Mouse (Mus musculus) liver, embryonic 14.5 days (tissue): ENCODE data around the gene Agrn. TPM values are rescaled to one million over a fixed set of nuclear protein-coding genes. Genes with fewer than 3 reads are reported as not detected.

Experiments
- ATAC-seq: fragments of 200-750 bp; cut with Nextera tagmentation; 2 replicates; pipeline ENCODE4 v1.8.0; 2017; ENCODE audit warnings: moderate number of reproducible peaks, mild to moderate bottlenecking, moderate library complexity; ENCODE audit not compliant: insufficient read depth
- DNase-seq, 3 experiments: peaks; one replicate each; pipeline ENCODE4 v3.0.0-alpha.2; 2012 to 2013; ENCODE audit warnings: low read depth in 3 of 3, low spot score in 3 of 3
- H3K27ac ChIP-seq: fragments of 300-500 bp; sonication (generic); 2 replicates; pipeline ENCODE4 v1.5.1; 2014; ENCODE audit warnings: moderate library complexity, mild to moderate bottlenecking, control low read depth, inconsistent platforms
- H3K27me3 ChIP-seq: fragments of 300-500 bp; sonication (generic); 2 replicates; pipeline ENCODE4 v1.6.1; 2014; ENCODE audit warnings: mild to moderate bottlenecking, low read length, moderate library complexity; ENCODE audit not compliant: control insufficient read depth, insufficient read depth
- H3K36me3 ChIP-seq: fragments of 300-500 bp; sonication (generic); replicated peaks from 2 replicates; pipeline ENCODE4 v1.6.1; 2014; ENCODE audit warnings: low read depth; ENCODE audit not compliant: control insufficient read depth, insufficient read depth
- H3K4me1 ChIP-seq, 2 experiments: fragments of 200-500 bp in 1 of 2; fragments of 300-500 bp in 1 of 2; sonication (generic) in 1 of 2; replicated peaks; 2 replicates each; pipeline ENCODE4 v1.6.1; 2012 to 2014; ENCODE audit warnings: antibody characterized with exemption in 1 of 2, inconsistent platforms in 1 of 2, low read length in 1 of 2; ENCODE audit not compliant: control insufficient read depth in 2 of 2, insufficient read depth in 2 of 2
- H3K4me2 ChIP-seq: fragments of 300-500 bp; sonication (generic); 2 replicates; pipeline ENCODE4 v1.6.1; 2014; ENCODE audit warnings: low read depth, mild to moderate bottlenecking, control low read depth, moderate library complexity
- H3K4me3 ChIP-seq, 2 experiments: fragments of 200-500 bp in 1 of 2; fragments of 300-500 bp in 1 of 2; sonication (generic) in 1 of 2; 2 replicates each; pipeline ENCODE4 v1.5.1; 2012 to 2014; ENCODE audit warnings: low read depth in 2 of 2, low read length in 2 of 2, mild to moderate bottlenecking in 2 of 2, control low read depth in 1 of 2, inconsistent platforms in 1 of 2, moderate library complexity in 1 of 2; ENCODE audit not compliant: insufficient read depth in 1 of 2
- H3K9ac ChIP-seq: fragments of 300-500 bp; sonication (generic); replicated peaks from 2 replicates; pipeline ENCODE4 v1.6.1; 2014; ENCODE audit warnings: mild to moderate bottlenecking, control low read depth, moderate library complexity
- H3K9me3 ChIP-seq: fragments of 300-500 bp; sonication (generic); 2 replicates; pipeline ENCODE4 v1.6.1; 2016; ENCODE audit warnings: low read length, mixed read lengths; ENCODE audit not compliant: control insufficient read depth
- CTCF ChIP-seq: IDR thresholded peaks from 2 replicates; pipeline ENCODE4 v1.5.1; 2016; ENCODE audit warnings: antibody characterized with exemption, low read depth, control low read depth
- EP300 ChIP-seq: IDR thresholded peaks from 2 replicates; pipeline ENCODE4 v1.6.1; 2016; ENCODE audit warnings: antibody characterized with exemption, low read depth
- WGBS: fragments of 180-500 bp; shearing (Covaris S2); extraction: QIAGEN DNeasy Blood & Tissue Kit; methylation state at CpG from one replicate; pipeline ENCODE4 v1.1.7; 2014; ENCODE audit not compliant: insufficient replicate concordance; 5-methylcytosine and 5-hydroxymethylcytosine counted together
- polyA plus RNA-seq, 2 experiments: library from polyadenylated mRNA; depleted of rRNA in 1 of 2; stranded (reverse) in 1 of 2; unstranded in 1 of 2; fragments of >200 nt; fragmentation: Nextera tagmentation in 1 of 2; extraction: Ambion mirVana in 1 of 2; gene quantifications; 2 replicates each; pipeline versions ENCODE4 v1.2.1 to v1.2.3; 2012 to 2014

The Agrn gene
- polyA plus RNA-seq, 2 experiments, result 6.7 to 18.5 TPM

DNA sequence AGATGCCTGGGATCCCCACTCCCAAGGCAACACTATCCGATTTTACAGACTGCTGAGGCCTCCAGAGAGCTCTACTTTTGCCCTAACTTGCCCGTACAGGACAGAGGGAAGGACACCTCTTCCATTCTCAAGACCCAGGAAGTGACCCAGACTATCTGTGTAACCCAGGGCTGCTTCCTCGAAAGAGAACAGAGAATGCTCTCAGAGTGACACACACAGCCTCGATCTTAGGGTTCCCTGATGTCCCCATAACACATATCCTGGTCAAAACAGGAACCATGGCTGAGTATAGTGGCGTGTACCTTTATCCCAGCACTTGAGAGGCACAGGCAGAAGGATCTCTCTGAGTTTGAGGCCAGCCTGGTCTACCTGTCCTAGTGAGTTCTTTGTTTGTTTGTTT lies 13.5 kb downstream of the Agrn start:
- no peak for TF ChIP-seq CTCF

DNA sequence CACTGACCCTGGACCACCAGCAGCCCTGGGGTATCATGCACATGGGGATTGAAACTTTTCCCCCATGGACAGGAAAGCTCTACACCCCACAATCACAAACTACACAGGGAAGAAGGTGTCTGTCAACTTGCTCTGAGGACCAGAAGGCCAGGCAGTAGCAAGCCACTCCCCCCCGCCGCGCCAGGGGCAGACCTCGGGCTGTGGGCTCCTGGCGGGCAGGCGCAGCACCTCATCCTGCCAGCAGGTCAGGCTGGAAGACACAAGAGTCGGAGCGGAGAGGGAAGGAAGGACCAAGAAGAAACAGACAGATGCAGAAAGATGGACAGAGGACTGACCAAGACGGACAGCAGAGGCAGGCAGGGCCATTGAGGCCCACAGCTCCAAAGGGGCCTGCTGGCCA lies 19.7 kb downstream of the Agrn start:
- H3K27ac ChIP-seq, result no peak overlapping the region
- 91% methylated on average over 9 of the region's 9 CpGs for WGBS

More for the DNA sequence above, 13.5 kb downstream of the Agrn start:
- no peak overlapping the region for H3K4me3 ChIP-seq
- no peaks in the 10 kb centered on the region; the same call in 1 of the 2 replicates for H3K36me3 ChIP-seq
- 43% methylated on average over 5 of the region's 5 CpGs for WGBS
- no peak for ATAC-seq
- peaks cover 13 to 30% of the 10 kb centered on the region in 2 experiments for H3K4me1 ChIP-seq
- no peak overlapping the region for H3K9ac ChIP-seq
- no peak for DNase-seq
- no peak overlapping the region for H3K27ac ChIP-seq
- H3K4me2 ChIP-seq, result no peak overlapping the region
- no peaks in the 10 kb centered on the region for H3K9me3 ChIP-seq
- no peaks in the 10 kb centered on the region for H3K27me3 ChIP-seq

DNA sequence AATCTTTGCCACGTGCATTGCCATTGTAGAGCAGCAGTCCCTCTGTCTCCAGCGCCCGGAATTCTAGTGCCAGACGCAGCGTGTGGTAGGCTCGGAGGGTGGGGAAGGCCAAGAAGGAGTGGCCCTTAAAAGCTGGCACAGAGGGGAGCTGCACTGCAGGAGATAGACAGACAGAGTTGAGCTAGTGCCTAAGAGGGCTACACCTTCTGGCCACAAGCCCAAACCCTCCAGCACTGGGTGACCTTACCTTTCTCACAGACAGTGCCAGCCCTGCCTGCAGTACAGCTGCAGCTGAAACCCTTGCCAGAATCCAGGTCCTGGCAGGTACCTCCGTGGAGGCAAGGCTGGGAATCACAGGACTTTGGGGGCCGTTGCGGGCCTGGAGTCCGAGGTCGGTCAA lies 25.5 kb downstream of the Agrn start:
- ATAC-seq (no peak), DNase-seq (no peak)
- Histone ChIP-seq H3K9ac (no peak overlapping the region), H3K4me3 (no peak overlapping the region), H3K9me3 (no peaks in the 10 kb centered on the region), H3K4me2 (no peak overlapping the region), H3K36me3 (no peaks in the 10 kb centered on the region), H3K27me3 (no peaks in the 10 kb centered on the region), H3K27ac (no peak overlapping the region), H3K4me1 (no peaks in the 10 kb centered on the region)
- 81% methylated on average over 11 of the region's 11 CpGs for WGBS
- TF ChIP-seq CTCF (no peak), EP300 (no peak)

More for the DNA sequence above, 19.7 kb downstream of the Agrn start:
- H3K4me3 ChIP-seq, result no peak overlapping the region
- ATAC-seq (no peak), DNase-seq (no peak)
- no peaks in the 10 kb centered on the region for H3K4me1 ChIP-seq
- TF ChIP-seq EP300 (no peak), CTCF (no peak)
- no peaks in the 10 kb centered on the region for H3K27me3 ChIP-seq
- no peaks in the 10 kb centered on the region; the same call in 1 of the 2 replicates for H3K36me3 ChIP-seq
- no peaks in the 10 kb centered on the region for H3K9me3 ChIP-seq
- no peak overlapping the region for H3K9ac ChIP-seq
- no peak overlapping the region for H3K4me2 ChIP-seq

DNA sequence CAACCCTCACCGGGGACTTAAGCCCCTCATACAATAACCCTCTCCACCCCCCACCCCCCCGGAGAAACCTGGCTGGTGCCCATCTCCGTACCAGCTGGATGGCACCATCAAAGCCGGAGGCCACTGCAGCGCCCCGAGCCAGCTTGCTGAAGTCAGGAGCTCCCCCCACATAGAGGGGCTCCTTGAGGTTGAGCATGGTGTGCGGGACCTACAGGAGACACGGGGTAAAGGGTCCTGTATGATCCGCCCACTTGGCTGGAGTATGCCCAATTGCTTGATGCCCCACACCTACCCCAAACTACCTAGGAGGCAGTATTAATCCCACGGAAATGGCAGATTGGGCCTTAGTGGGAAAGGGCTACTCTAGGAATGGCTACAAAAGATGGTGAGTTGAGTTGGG lies 28.2 kb downstream of the Agrn start:
- no peaks in the 10 kb centered on the region for H3K27me3 ChIP-seq
- no peak overlapping the region for H3K27ac ChIP-seq
- DNase-seq (no peak), ATAC-seq (no peak)
- WGBS, result 83% methylated on average over 10 of the region's 10 CpGs
- no peaks in the 10 kb centered on the region for H3K4me1 ChIP-seq
- TF ChIP-seq EP300, result no peak
- no peak for TF ChIP-seq CTCF
- H3K9me3 ChIP-seq, result no peaks in the 10 kb centered on the region
- H3K36me3 ChIP-seq, result no peaks in the 10 kb centered on the region
- H3K4me2 ChIP-seq, result no peak overlapping the region
- no peak overlapping the region for H3K4me3 ChIP-seq
- no peak overlapping the region for H3K9ac ChIP-seq

DNA sequence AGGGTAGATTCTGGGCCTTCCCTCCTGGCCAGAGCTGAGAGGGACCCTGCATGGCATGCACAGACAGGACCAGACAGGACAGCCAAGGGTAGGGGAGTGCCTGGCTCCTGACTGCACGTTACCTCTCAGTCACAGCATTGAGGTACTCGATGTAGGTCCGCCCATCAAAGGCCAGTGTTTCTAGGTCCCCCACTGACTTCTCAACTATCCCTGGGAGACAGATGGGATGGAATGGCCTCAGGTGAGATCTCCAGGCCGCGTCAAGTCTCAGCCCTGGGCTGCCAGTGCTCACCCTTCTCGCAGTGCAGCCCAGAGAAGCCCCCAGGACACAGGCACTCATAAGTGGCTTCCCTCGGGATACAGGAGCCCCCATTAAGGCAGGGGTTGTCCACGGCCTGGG lies 28.7 kb downstream of the Agrn start:
- TF ChIP-seq EP300, result no peak
- TF ChIP-seq CTCF, result no peak
- Histone ChIP-seq H3K4me1 (no peaks in the 10 kb centered on the region), H3K27me3 (no peaks in the 10 kb centered on the region), H3K9ac (no peak overlapping the region), H3K4me3 (no peak overlapping the region), H3K9me3 (no peaks in the 10 kb centered on the region), H3K27ac (no peak overlapping the region), H3K4me2 (no peak overlapping the region), H3K36me3 (no peaks in the 10 kb centered on the region)
- ATAC-seq (no peak), DNase-seq (no peak)
- 73% methylated on average over 8 of the region's 8 CpGs for WGBS

DNA sequence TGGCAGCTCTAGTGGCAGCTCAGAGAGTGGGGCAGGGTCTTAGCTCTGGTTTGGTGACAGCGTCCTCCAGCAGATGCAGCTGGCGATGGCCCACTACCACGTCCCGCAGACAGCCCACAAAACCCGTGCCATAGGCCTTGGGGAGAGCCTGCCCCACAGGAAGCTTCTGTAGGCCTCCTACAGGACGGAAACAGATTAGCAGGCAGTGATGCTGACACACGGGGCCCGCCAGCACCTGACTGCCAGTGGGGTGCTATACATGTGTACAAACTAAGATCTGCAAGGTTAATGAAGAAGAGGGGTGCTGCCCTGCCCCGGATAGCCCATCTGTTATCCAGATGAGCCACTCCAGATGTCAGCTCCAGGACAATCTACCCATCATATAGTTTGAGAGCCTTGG lies 30.8 kb downstream of the Agrn start:
- H3K27ac ChIP-seq, result no peak overlapping the region
- H3K4me1 ChIP-seq, result no peaks in the 10 kb centered on the region
- DNase-seq (no peak), ATAC-seq (no peak)
- H3K36me3 ChIP-seq, result no peaks in the 10 kb centered on the region
- WGBS, result 65% methylated on average over 9 of the region's 9 CpGs
- H3K4me3 ChIP-seq, result no peak overlapping the region
- peak; percentile 51 for TF ChIP-seq CTCF
- TF ChIP-seq EP300, result no peak
- H3K9me3 ChIP-seq, result no peaks in the 10 kb centered on the region
- H3K9ac ChIP-seq, result no peak overlapping the region
- H3K27me3 ChIP-seq, result no peaks in the 10 kb centered on the region
- no peak overlapping the region for H3K4me2 ChIP-seq
